Mouse (Mus musculus) adrenal gland, postnatal 10 days (tissue): ENCODE measurements at regions not wholly inside any gene's neighbourhood (a gene's known extent, or its start where the extent isn't known, plus 50 kb on each side); places are given as distances from the start of the nearest gene placed in this dataset.

Source experiments
- DNase-seq: peaks from one replicate; pipeline ENCODE4 v3.0.0; 2021; ENCODE audit warnings: mixed read lengths

DNA sequence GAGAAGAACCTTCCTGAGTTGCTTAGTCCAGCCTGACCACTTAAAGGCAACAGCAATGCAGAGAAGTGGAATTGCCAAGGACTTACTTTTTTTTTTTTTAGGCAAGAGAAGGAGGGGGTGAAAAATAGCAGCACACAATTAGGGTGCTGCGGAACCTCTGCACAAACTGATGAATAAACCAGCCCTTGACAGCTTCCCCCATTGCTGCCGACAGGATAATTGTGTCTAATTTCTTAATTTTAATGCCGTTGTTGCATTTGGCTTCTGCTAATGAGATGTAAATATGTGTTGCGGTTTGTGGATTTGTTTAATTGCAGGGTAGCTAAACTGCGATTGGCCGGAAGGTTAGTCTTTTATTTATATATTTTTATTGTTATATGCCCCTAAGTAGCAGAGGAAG, 157.5 kb upstream of the B3gat1 start:
- no peak for DNase-seq

- no peak for DNase-seq
Observed at GRCm38 (mm10) chr9:26601979-26602378, 131.5 kb upstream of the B3gat1 start.

- DNase-seq: no peak
Observed at GRCm38 (mm10) chr9:26604552-26604951, 129.0 kb upstream of the B3gat1 start.

GRCm38 (mm10) chr9:26611711-26612437, 121.7 kb upstream of the B3gat1 start:
- peak; percentile 5 for DNase-seq

GRCm38 (mm10) chr9:26622840-26623448, 110.6 kb upstream of the B3gat1 start:
- no peak for DNase-seq

DNA sequence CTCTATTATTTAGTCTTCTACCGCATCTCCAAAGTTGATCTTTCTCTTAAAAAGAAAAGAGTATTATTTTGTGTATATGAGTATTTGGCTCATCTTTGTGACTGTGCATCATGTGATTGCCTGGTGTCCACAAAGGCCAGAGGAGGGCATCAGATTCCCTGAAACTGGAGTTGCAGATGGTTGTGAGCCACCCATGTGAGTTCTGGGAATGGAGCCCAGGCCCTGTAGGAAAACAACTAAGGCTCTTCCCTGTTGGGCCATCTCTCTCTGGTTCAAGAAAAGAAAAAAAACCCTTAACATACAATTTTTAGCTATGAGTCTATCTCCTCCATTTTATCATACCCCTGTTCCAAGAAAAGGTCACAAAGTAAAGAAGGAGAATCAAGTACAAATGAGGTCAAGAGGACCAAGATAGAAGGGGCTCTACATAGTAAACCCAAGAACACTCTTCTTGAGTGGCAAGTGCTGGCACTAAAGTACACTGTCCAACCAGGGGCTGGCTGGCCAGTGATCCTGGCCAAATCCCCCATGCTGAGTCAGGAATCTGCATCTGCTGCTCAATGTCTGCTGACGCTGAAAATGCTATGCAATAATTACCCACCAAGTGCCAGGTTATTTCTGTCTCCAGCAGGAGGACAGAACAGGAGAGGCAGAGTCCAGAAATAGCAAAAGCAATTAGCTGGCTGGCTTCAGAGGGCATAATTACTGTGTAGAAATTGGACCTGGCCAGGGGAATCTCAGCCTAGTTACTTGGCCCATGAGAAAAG, 108.2 kb upstream of the B3gat1 start:
- DNase-seq: no peak

DNA sequence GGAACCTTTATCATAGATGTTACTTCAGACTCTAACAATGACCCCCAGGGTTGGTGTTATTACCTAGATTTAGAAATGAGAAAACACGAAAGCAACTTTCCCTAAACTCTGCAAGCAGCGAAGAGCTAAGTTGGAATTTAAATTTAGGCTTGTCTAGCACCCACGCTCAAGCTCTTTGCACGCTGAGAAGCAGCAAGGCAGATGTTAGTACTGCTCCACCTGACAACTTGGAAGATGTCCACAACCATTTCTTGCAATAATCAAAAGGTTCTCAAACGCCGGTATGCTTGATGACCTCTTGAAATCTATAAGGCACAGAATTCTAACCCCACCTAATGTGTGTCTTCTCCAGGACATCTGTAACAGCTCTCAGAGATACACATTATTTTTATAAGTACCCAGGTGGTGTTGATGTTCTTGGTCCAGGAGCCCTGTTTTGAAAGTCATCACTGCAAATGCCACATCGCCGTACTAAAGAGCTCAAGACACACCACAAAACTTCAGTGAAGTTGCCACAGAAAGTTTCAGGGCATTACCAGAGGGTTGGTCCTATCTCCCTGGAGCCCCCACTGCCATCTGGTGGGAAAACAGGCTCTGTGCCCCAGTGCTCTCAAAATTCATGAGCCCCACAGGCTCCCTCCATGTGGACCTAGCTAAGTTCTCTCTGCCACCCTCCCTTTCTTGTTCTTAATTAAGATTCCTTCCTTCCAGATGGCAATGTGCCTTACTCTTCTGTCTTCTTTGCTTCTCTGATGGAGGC, 100.5 kb upstream of the B3gat1 start:
- no peak for DNase-seq

GRCm38 (mm10) chr9:26635211-26635610, 98.3 kb upstream of the B3gat1 start:
- no peak for DNase-seq

GRCm38 (mm10) chr9:26638586-26638985, 94.9 kb upstream of the B3gat1 start:
- DNase-seq: no peak

DNA sequence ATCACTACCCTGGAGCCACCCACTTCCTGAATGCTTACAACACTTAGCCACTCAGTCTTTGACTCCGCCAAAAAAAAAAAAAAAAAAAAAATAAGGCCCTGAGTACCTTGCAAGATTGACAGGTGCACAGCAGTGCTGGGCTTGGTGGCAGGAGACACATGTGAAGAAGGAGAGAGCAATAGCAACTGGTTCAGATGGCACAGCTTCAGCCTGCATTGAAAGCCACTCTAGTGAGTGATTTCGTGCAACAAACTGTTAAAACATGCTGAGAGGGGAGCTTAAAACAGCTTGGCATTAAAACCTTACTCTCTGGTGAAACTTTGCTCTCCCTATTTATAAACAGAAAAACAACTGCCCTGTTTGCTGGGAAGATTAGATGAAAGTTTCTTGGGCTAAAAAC, 91.2 kb upstream of the B3gat1 start:
- DNase-seq: no peak

DNA sequence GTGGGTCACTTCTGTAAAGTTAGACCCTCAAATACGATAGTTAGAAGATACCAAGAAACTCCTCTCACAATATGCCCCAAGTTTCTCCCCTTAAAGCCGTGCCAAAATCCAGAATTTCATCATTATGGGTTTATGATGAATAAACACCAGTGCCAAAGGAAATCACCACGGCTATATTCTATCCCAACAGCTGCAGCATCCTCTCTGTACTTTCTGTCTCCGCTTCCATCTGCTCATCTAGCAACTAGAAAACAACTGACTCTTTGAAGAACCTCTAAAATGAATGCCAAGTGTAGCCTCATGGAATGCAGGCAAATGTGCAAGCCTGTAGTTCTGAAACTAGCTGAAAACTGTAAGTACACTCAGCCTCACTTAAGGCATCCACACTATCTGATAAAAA, 90.7 kb upstream of the B3gat1 start:
- no peak for DNase-seq

- no peak for DNase-seq
Observed at GRCm38 (mm10) chr9:26649506-26649905, 84.0 kb upstream of the B3gat1 start.

DNA sequence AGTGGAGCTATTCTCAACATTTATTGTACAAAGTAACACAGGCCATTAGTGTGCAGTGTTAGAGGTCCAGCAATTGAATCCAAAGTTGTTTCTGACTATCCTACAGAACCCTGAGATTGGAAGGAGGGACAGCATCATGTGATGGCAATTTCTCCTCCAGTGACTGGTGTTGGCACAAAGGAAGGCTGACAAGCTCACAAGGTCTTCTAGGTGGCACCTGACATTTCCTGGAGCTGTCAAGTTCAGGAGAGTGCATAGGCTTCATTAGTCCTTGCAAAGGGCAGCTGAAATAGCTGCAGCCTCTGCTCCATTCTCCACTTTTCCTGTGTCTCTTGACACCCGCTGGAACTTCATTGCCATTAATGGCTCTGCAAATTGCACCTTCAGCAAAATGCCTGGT, 80.6 kb upstream of the B3gat1 start:
- DNase-seq: no peak

- no peak for DNase-seq
Observed at GRCm38 (mm10) chr9:26659366-26659765, 74.2 kb upstream of the B3gat1 start.

GRCm38 (mm10) chr9:26663544-26663943, 70.0 kb upstream of the B3gat1 start:
- DNase-seq: no peak

GRCm38 (mm10) chr9:26667835-26668234, 65.7 kb upstream of the B3gat1 start:
- DNase-seq: peak; percentile 8

GRCm38 (mm10) chr9:26674059-26674757, 59.3 kb upstream of the B3gat1 start:
- no peak for DNase-seq

DNA sequence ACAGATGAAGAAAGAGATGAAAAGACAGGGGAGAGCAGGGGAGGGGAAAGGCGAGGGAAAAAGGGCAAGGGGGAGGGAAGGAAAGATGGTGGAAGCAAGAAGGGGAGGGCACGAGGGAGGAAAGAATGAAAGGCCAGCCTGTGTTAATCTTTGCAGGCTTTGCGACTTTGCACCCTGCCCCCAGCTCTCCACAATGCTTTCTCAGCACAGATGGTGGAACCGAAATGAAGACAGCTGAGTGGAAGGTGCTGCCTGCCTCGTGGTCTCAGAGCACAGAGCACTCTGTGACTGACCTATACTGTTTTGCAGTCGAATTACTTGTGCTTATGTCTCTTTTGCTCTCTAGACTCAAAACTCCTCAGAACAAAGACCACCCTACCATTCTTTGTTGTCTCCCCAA, 55.2 kb upstream of the B3gat1 start:
- no peak for DNase-seq

GRCm38 (mm10) chr9:26681516-26681915, 52.0 kb upstream of the B3gat1 start:
- DNase-seq: no peak
